Mouse (Mus musculus) stomach, postnatal 0 days (tissue): ENCODE measurements at regions not wholly inside any gene's neighbourhood (a gene's known extent, or its start where the extent isn't known, plus 50 kb on each side); places are given as distances from the start of the nearest gene placed in this dataset.

Experiments used
- CTCF ChIP-seq: IDR thresholded peaks from 2 replicates; pipeline ENCODE4 v1.5.1; 2016; ENCODE audit warnings: antibody characterized with exemption, low read depth, mild to moderate bottlenecking, moderate library complexity
- EP300 ChIP-seq: optimal IDR thresholded peaks from 2 replicates; pipeline ENCODE3; 2016; ENCODE audit warnings: antibody characterized with exemption

GRCm38 (mm10) chr11:8219911-8220310 lies 444.4 kb downstream of the Tns3 start:
- TF ChIP-seq CTCF (no peak), EP300 (no peak)
